Comparison of ENCODE assay signal across 20 mouse cellular contexts in the genomic region with DNA sequence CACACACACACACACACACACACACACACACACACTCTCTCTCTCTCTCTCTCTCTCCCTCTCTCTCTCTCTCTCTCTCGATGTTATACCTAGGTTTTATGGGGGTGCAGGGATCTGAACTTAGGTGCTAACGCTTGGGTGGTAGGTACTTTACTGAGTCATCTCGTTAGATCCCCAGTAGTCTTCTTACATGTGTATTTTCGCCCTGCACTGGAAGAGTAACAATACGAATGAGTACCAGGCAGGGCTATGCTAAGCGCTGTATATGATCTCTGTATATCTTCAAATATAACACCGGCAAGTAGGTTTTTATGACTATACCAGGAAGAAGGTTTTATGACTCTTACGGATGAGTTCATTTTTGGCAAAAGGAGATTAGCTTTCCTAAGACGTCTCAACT. TPM values are rescaled to one million over a fixed set of nuclear protein-coding genes. Genes with fewer than 3 reads are reported as not detected.
DNase-seq lines count a peak whose midpoint lies in the region; TF ChIP-seq lines count a peak whose summit lies in the region.
"Had no signal": no experiment of that assay in that cellular context is flagged by ENCODE, and none has a peak within 500 bp of the region (broad histone marks: within the 10 kb centered on the region; RNA-seq: fewer than 3 reads in every experiment).

No protein-coding gene starts in this region.

- WGBS in heart, adult 2 months = 64% methylated on average over 9 of the region's 9 CpGs
- WGBS in heart, embryonic 10.5 days = 84% methylated on average over 9 of the region's 9 CpGs

- peak overlapping the region; percentile 90 for H3K27ac ChIP-seq in gastrocnemius, adult 2 months
- H3K27ac ChIP-seq in heart, adult 2 months = peak overlapping the region; percentile 64; the same call in 1 of the 2 replicates
- H3K27ac ChIP-seq in heart, embryonic 10.5 days = no peak overlapping the region
- peak overlapping the region; percentile 96 for H3K27ac ChIP-seq in brown adipose tissue, adult 24 weeks (replicated peaks; ENCODE audit: low read depth, low read length)
- H3K27ac ChIP-seq: embryonic facial prominence, embryonic 13.5 days; embryonic facial prominence, embryonic 15.5 days; forebrain, embryonic 12.5 days had no signal

- intact Hi-C loops in gastrocnemius, adult 2 months (cut with DNase I) = loop anchor here (5.0 to 10.0 kb wide), 3 partner anchors 55 to 392 kb away; partner anchors contain the start of gene Cep295
- intact Hi-C loops in gastrocnemius, postnatal 36 days (cut with DNase I) = loop anchor here (2.0 kb wide), 1 partner anchor 190 kb away; no protein-coding TSS in a partner anchor
- intact Hi-C loops in heart, adult 2 months (cut with DNase I) = loop anchor here (2.0 to 5.0 kb wide), 4 partner anchors 60 to 170 kb away; no protein-coding TSS in a partner anchor

- H3K36me3 ChIP-seq in heart, adult 2 months (ENCODE audit: control insufficient read depth, insufficient read depth, low read length) = no peaks in the 10 kb centered on the region; the same call in none of the 2 replicates
- H3K36me3 ChIP-seq in heart, embryonic 10.5 days = no peaks in the 10 kb centered on the region
- H3K36me3 ChIP-seq: embryonic facial prominence, embryonic 13.5 days; embryonic facial prominence, embryonic 15.5 days; forebrain, embryonic 10.5 days; forebrain, embryonic 12.5 days; G1E had no signal

- peaks cover 4% of the 10 kb centered on the region; the same call in 1 of the 2 replicates for H3K79me2 ChIP-seq in heart, adult 2 months (replicated peaks; ENCODE audit: control insufficient read depth, insufficient read depth, low read length)

- no peak for TF ChIP-seq CTCF in gastrocnemius, adult 2 months (IDR thresholded peaks at IDR 0.05)
- no peak for TF ChIP-seq CTCF in heart, adult 2 months (IDR thresholded peaks at IDR 0.05)

- H3K4me3 ChIP-seq in gastrocnemius, adult 2 months = no peak overlapping the region
- no peak overlapping the region for H3K4me3 ChIP-seq in heart, adult 2 months
- no peak overlapping the region for H3K4me3 ChIP-seq in heart, embryonic 10.5 days
- H3K4me3 ChIP-seq in brown adipose tissue, adult 24 weeks (ENCODE audit: insufficient read depth, low read depth, low read length) = peak overlapping the region; percentile 20; the same call in 1 of the 2 replicates

- no peaks in the 10 kb centered on the region for H3K27me3 ChIP-seq in heart, adult 2 months (ENCODE audit: control insufficient read depth, insufficient read depth, low read length)
- H3K27me3 ChIP-seq in heart, embryonic 10.5 days (ENCODE audit: insufficient read depth, poor library complexity, severe bottlenecking) = peaks cover 9% of the 10 kb centered on the region
- H3K27me3 ChIP-seq: CH12.LX; embryonic facial prominence, embryonic 15.5 days; forebrain, embryonic 12.5 days; Patski had no signal

- no peak for DNase-seq in gastrocnemius, adult 2 months
- DNase-seq in gastrocnemius, postnatal 36 days = no peak
- DNase-seq in heart, adult 2 months = no peak
- DNase-seq in heart, embryonic 10.5 days (ENCODE audit: low spot score) = no peak
- DNase-seq: adrenal gland, postnatal 14 days; adrenal gland, postnatal 36 days; B cell, adult 2 months; cerebellum, adult 11 months; cerebellum, adult 18-20 months; cerebellum, adult 8-10 months; cerebellum, postnatal 14 days; embryo, embryonic 11 days had no signal

- H3K4me1 ChIP-seq in heart, adult 2 months (ENCODE audit: control insufficient read depth, insufficient read depth, low read length) = peaks cover 33% of the 10 kb centered on the region
- peaks cover 36% of the 10 kb centered on the region for H3K4me1 ChIP-seq in heart, embryonic 10.5 days
- H3K4me1 ChIP-seq in brown adipose tissue, adult 24 weeks (ENCODE audit: control insufficient read depth, insufficient read depth, insufficient read length, low read length) = peaks cover 23% of the 10 kb centered on the region

- no peak for TF ChIP-seq POLR2A in heart, adult 2 months (IDR thresholded peaks at IDR 0.05; ENCODE audit: insufficient read depth, low read depth, low read length)

- no peak for TF ChIP-seq EP300 in heart, adult 2 months (IDR thresholded peaks at IDR 0.05; ENCODE audit: insufficient read depth, low read depth, low read length)

- no peaks in the 10 kb centered on the region for H3K9me3 ChIP-seq in heart, embryonic 10.5 days
- H3K9me3 ChIP-seq: embryonic facial prominence, embryonic 13.5 days; embryonic facial prominence, embryonic 15.5 days; forebrain, embryonic 10.5 days; forebrain, embryonic 12.5 days had no signal

- H3K9ac ChIP-seq in heart, adult 2 months (ENCODE audit: low read depth, low read length) = no peak overlapping the region
- H3K9ac ChIP-seq: embryonic facial prominence, embryonic 15.5 days had no signal

RNA-seq across cellular contexts. Expression of gene Smco4, which starts 0.8 kb away (rescaled TPM):
- total RNA-seq in gastrocnemius, adult 2 months (2021) = 10 to 100 TPM in 1 of 2 experiments, 1 to 10 TPM in 1; 6.8 to 15.0 TPM
- total RNA-seq in gastrocnemius, postnatal 36 days (2021) = 1 to 10 TPM; 8.2 to 9.0 TPM
- 10 to 100 TPM; 24.9 to 25.8 TPM for total RNA-seq in heart, adult 2 months (2021)
- 16.5 and 34.0 TPM in 2 replicates for polyA plus RNA-seq in heart, adult 2 months (2012; rRNA removed)
- 2.0 and 2.9 TPM in 2 replicates for polyA plus RNA-seq in heart, embryonic 10.5 days (2016; fragmentation: Nextera tagmentation; extraction: Ambion mirVana)
- 14.5 and 22.4 TPM in 2 replicates for polyA plus RNA-seq in brown adipose tissue, adult 24 weeks (2012; ENCODE audit: insufficient read depth, insufficient read length, missing spikeins)
- polyA plus RNA-seq: G1E had no signal
